Mouse (Mus musculus) C2C12 (cell line): Measurements from ENCODE around the gene Gm17482.

Experiments
- CTCF ChIP-seq: IDR thresholded peaks from one replicate; pipeline ENCODE4 v1.5.1; 2011; ENCODE audit not compliant: control insufficient read depth, insufficient read depth, insufficient read length
- MAX ChIP-seq: IDR thresholded peaks from one replicate; pipeline ENCODE4 v1.6.1; 2011; ENCODE audit warnings: mild to moderate bottlenecking, control low read depth
- MYOD1 ChIP-seq: IDR thresholded peaks from one replicate; pipeline ENCODE4 v1.6.1; 2011; ENCODE audit warnings: low read depth; ENCODE audit not compliant: control insufficient read depth, insufficient read length
- USF1 ChIP-seq: IDR thresholded peaks from one replicate; pipeline ENCODE4 v1.6.1; 2011; ENCODE audit warnings: low read depth, mild to moderate bottlenecking, control low read depth, moderate library complexity

DNA sequence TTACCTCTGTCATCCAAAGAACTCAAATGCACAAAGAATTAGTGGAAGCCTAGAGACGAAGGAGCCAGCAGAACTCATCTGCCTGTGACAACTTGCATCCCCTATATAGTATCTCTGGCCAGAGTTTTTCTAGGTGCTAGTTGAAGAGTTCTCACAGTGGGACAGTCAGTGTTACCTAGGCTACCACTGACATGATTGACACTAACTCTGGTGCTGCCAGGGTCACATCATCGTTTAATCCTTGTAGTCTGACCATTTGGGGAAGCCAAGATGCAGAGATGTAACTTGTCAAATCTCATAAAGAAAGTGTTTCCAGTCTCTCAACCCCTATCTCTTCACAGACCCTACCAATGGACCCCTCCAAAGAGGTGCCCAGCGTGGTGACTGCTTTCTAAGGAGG is 44.2 kb downstream of the Gm17482 start:
- no peak for TF ChIP-seq CTCF
- TF ChIP-seq USF1, result no peak
- TF ChIP-seq MYOD1, result no peak
- TF ChIP-seq MAX, result no peak
